In genomic region chr16:50010074-50010473, GRCm38 (mm10) we compare ENCODE assay signal across 15 mouse cellular contexts.
A peak's percentile ranks its signal among the peaks of the same experiment; 100 is the strongest.
DNase-seq lines count a peak whose midpoint lies in the region; ATAC-seq and TF ChIP-seq lines count a peak whose summit lies in the region.
"Had no signal": no experiment of that assay in that cellular context is flagged by ENCODE, and none has a peak within 500 bp of the region (broad histone marks: within the 10 kb centered on the region; RNA-seq: fewer than 3 reads in every experiment).

No protein-coding gene starts in this region.

- no peaks in the 10 kb centered on the region for H3K36me3 ChIP-seq in hindbrain, postnatal 0 days (ENCODE audit: insufficient read depth, low read length)
- H3K36me3 ChIP-seq in hindbrain, embryonic 12.5 days = no peaks in the 10 kb centered on the region
- H3K36me3 ChIP-seq in lung, embryonic 16.5 days (ENCODE audit: control insufficient read depth, insufficient read depth, low read length) = no peaks in the 10 kb centered on the region
- H3K36me3 ChIP-seq in stomach, postnatal 0 days (ENCODE audit: control insufficient read depth, insufficient read depth, low read length) = no peaks in the 10 kb centered on the region
- H3K36me3 ChIP-seq: embryonic facial prominence, embryonic 13.5 days; liver, embryonic 15.5 days had no signal

- no peaks in the 10 kb centered on the region for H3K9me3 ChIP-seq in hindbrain, postnatal 0 days (ENCODE audit: low read length)
- no peaks in the 10 kb centered on the region for H3K9me3 ChIP-seq in hindbrain, embryonic 12.5 days (replicated peaks)
- no peaks in the 10 kb centered on the region for H3K9me3 ChIP-seq in lung, embryonic 16.5 days (ENCODE audit: control insufficient read depth, low read length)
- H3K9me3 ChIP-seq in stomach, postnatal 0 days (ENCODE audit: control insufficient read depth, low read length) = no peaks in the 10 kb centered on the region
- H3K9me3 ChIP-seq: embryonic facial prominence, embryonic 13.5 days; liver, embryonic 15.5 days; megakaryocyte, embryonic 14.5 days had no signal

- H3K27me3 ChIP-seq in hindbrain, postnatal 0 days (ENCODE audit: insufficient read depth, low read length) = no peaks in the 10 kb centered on the region
- H3K27me3 ChIP-seq in hindbrain, embryonic 12.5 days = no peaks in the 10 kb centered on the region
- H3K27me3 ChIP-seq in lung, embryonic 16.5 days (ENCODE audit: control insufficient read depth, insufficient read depth, low read depth, low read length) = no peaks in the 10 kb centered on the region
- H3K27me3 ChIP-seq in stomach, postnatal 0 days (ENCODE audit: control insufficient read depth, insufficient read depth, low read length) = no peaks in the 10 kb centered on the region
- H3K27me3 ChIP-seq: embryonic facial prominence, embryonic 13.5 days; liver, embryonic 15.5 days had no signal

- no peak for TF ChIP-seq EP300 in stomach, postnatal 0 days (optimal IDR thresholded peaks at IDR 0.05)

- H3K27ac ChIP-seq in hindbrain, postnatal 0 days = peak overlapping the region; percentile 41
- no peak overlapping the region for H3K27ac ChIP-seq in hindbrain, embryonic 12.5 days
- H3K27ac ChIP-seq in lung, embryonic 16.5 days (ENCODE audit: low read length) = peak overlapping the region; percentile 78
- no peak overlapping the region for H3K27ac ChIP-seq in stomach, postnatal 0 days (replicated peaks)
- H3K27ac ChIP-seq: embryonic facial prominence, embryonic 13.5 days; liver, embryonic 15.5 days had no signal

- H3K9ac ChIP-seq in hindbrain, postnatal 0 days (replicated peaks; ENCODE audit: low read length) = no peak overlapping the region
- no peak overlapping the region for H3K9ac ChIP-seq in hindbrain, embryonic 12.5 days
- H3K9ac ChIP-seq in lung, embryonic 16.5 days (ENCODE audit: low read length) = no peak overlapping the region
- H3K9ac ChIP-seq in stomach, postnatal 0 days (ENCODE audit: low read length) = no peak overlapping the region
- H3K9ac ChIP-seq: embryonic facial prominence, embryonic 13.5 days; liver, embryonic 15.5 days had no signal

- no peak overlapping the region for H3K4me2 ChIP-seq in hindbrain, postnatal 0 days (ENCODE audit: low read depth, low read length)
- no peak overlapping the region for H3K4me2 ChIP-seq in hindbrain, embryonic 12.5 days (replicated peaks)
- H3K4me2 ChIP-seq in lung, embryonic 16.5 days (ENCODE audit: low read depth, low read length) = no peak overlapping the region
- no peak overlapping the region for H3K4me2 ChIP-seq in stomach, postnatal 0 days (replicated peaks; ENCODE audit: low read depth)
- H3K4me2 ChIP-seq: embryonic facial prominence, embryonic 13.5 days; heart, embryonic 11.5 days; liver, embryonic 15.5 days had no signal

- peaks cover 13% of the 10 kb centered on the region for H3K4me1 ChIP-seq in hindbrain, postnatal 0 days (ENCODE audit: insufficient read depth, low read length)
- H3K4me1 ChIP-seq in hindbrain, embryonic 12.5 days = no peaks in the 10 kb centered on the region
- H3K4me1 ChIP-seq in lung, embryonic 16.5 days (replicated peaks; ENCODE audit: control insufficient read depth, insufficient read depth, low read length) = no peaks in the 10 kb centered on the region; the same call in 1 of the 2 replicates
- no peaks in the 10 kb centered on the region for H3K4me1 ChIP-seq in stomach, postnatal 0 days (replicated peaks; ENCODE audit: control insufficient read depth, insufficient read depth)
- H3K4me1 ChIP-seq: embryonic facial prominence, embryonic 13.5 days; liver, embryonic 15.5 days had no signal

- ATAC-seq in hindbrain, postnatal 0 days = no peak
- no peak for ATAC-seq in hindbrain, embryonic 12.5 days (ENCODE audit: low FRiP score)
- no peak for ATAC-seq in lung, embryonic 16.5 days (ENCODE audit: low read depth)
- ATAC-seq in stomach, postnatal 0 days (ENCODE audit: low FRiP score, low TSS enrichment) = no peak
- ATAC-seq: inflammation-experienced regulatory T-cells, adult 6 months had no signal

- DNase-seq in cerebellum, postnatal 25 days = peak; percentile 18 to 38
- DNase-seq in cerebellum, adult 9-10 months = no peak
- DNase-seq in hindbrain, postnatal 0 days (ENCODE audit: low spot score) = no peak
- no peak for DNase-seq in lung, postnatal 14 days
- no peak for DNase-seq in stomach, postnatal 0 days (ENCODE audit: low spot score)
- DNase-seq: spleen, adult 18-20 months; thymus, adult 18-20 months; thymus, postnatal 4 days had no signal

- WGBS in hindbrain, postnatal 0 days = 66% methylated on average over 5 of the region's 5 CpGs
- WGBS in hindbrain, embryonic 12.5 days = 76% methylated on average over 5 of the region's 5 CpGs
- 39% methylated on average over 5 of the region's 5 CpGs for WGBS in lung, embryonic 16.5 days
- 47% methylated on average over 5 of the region's 5 CpGs for WGBS in stomach, postnatal 0 days

- H3K4me3 ChIP-seq in hindbrain, postnatal 0 days (ENCODE audit: low read length) = no peak overlapping the region
- H3K4me3 ChIP-seq in hindbrain, embryonic 12.5 days = no peak overlapping the region
- no peak overlapping the region for H3K4me3 ChIP-seq in lung, embryonic 16.5 days (ENCODE audit: low read length)
- no peak overlapping the region for H3K4me3 ChIP-seq in stomach, postnatal 0 days (ENCODE audit: low read depth, low read length)
- H3K4me3 ChIP-seq: embryonic facial prominence, embryonic 13.5 days; liver, embryonic 15.5 days; megakaryocyte, embryonic 14.5 days had no signal

- no peak for TF ChIP-seq CTCF in hindbrain, postnatal 0 days (IDR thresholded peaks at IDR 0.05; ENCODE audit: low read depth)
- no peak for TF ChIP-seq CTCF in stomach, postnatal 0 days (IDR thresholded peaks at IDR 0.05; ENCODE audit: low read depth)

Comparison
In these comparisons a context has a peak if more than half of its experiments do, and no peak if none do; other contexts are left out.
1. DNase-seq: peak in cerebellum, postnatal 25 days (2 of 2); none in cerebellum, adult 9-10 months (single experiment), hindbrain, postnatal 0 days (single experiment), lung, postnatal 14 days (single experiment) and stomach, postnatal 0 days (single experiment).
2. H3K27ac ChIP-seq: peak in hindbrain, postnatal 0 days (single experiment) and lung, embryonic 16.5 days (single experiment); none in hindbrain, embryonic 12.5 days (single experiment) and stomach, postnatal 0 days (single experiment).